Mouse (Mus musculus) embryo, embryonic 10.5 days (tissue): Measurements from ENCODE around the gene Grm7.

ENCODE experiments used
- DNase-seq: peaks from one replicate; pipeline ENCODE4 v3.0.0-alpha.2; 2015; ENCODE audit warnings: low spot score

Grm7 gene

GRCm38 (mm10) chr6:111561347-111561746 is 916.0 kb downstream of the Grm7 start:
- DNase-seq: no peak

GRCm38 (mm10) chr6:111571471-111572088 is 926.2 kb downstream of the Grm7 start:
- DNase-seq: no peak

- no peak for DNase-seq
Measured at GRCm38 (mm10) chr6:111584851-111585250, 939.5 kb downstream of the Grm7 start.

GRCm38 (mm10) chr6:111587572-111587971 is 942.2 kb downstream of the Grm7 start:
- no peak for DNase-seq

GRCm38 (mm10) chr6:111601892-111602654 is 956.7 kb downstream of the Grm7 start:
- no peak for DNase-seq

- DNase-seq: no peak
Measured at GRCm38 (mm10) chr6:111610396-111610795, 965.0 kb downstream of the Grm7 start.

- DNase-seq: no peak
Measured at GRCm38 (mm10) chr6:111613834-111614233, 968.5 kb downstream of the Grm7 start.
